Mouse (Mus musculus): Measurements from ENCODE around the gene Gm26620. TPM values are rescaled to one million over a fixed set of nuclear protein-coding genes. Genes with fewer than 3 reads are reported as not detected.

Gene Gm26620
- polyA plus RNA-seq, 1 experiment from 2014 or later: 0.49 TPM

DNA sequence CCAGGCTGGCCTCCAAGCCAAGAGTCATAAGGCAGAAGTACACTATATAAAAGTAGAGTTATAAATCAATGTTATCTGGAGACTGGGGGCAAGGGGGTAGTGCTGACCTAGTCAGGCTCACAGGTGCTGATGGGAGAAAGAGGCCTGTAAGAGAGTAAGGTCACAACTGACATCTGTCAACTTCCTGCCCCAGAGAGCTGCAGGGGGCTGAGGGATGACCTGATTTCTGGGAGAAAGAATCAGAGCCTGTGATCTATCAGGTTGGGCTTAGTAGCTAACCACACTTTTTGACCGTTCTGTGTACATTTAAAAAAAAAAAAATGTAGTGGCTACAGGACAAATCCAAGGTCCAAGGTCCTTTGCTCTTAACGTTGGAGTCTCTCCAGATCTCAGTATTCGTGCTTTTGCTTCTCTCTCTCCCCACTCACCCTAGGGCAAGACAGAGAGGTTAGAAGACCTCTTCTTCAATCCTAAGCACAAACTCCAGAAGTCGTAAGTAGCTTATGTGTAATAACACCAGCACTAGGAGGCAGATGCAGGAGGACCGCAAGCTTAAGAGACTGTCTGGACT lies 1.9 kb upstream of the Gm26620 start:
- WGBS: 84% methylated on average over 5 of the region's 5 CpGs

DNA sequence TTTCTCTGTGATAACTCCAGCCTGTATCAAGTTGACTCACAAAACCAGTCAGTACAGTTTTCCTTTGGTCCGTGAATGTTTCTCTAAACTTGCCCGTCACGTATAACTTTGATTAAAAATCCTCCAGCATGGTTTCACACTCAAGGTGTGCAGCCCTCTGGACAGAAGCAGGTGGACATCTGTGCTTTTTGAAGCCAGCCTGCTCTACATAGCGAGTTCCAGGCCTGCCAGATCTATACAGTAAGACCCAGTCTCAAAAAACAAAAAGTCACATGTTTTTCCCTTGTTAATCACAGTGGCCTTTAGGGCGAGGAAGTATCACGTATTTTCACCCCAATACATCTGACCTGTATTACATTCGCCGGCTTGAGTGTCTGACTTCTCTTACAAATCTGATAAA lies 475 bp upstream of the Gm26620 start:
- Histone ChIP-seq H3K4me3 (peak overlapping the region; percentile 98), H3K4me1 (peaks cover 30% of the 10 kb centered on the region), H3K9me3 (replicated peaks) (no peaks in the 10 kb centered on the region), H3K27me3 (ENCODE audit: low read depth, poor library complexity, severe bottlenecking) (no peaks in the 10 kb centered on the region), H3K36me3 (peaks cover 28% of the 10 kb centered on the region), H3K27ac (peak overlapping the region; percentile 92; the same call in 1 of the 2 replicates)
- WGBS: 33% methylated on average over 8 of the region's 8 CpGs
- DNase-seq (ENCODE audit: low spot score): no peak

More for the DNA sequence above, 1.9 kb upstream of the Gm26620 start:
- peaks cover 30% of the 10 kb centered on the region for H3K4me1 ChIP-seq
- no peak overlapping the region for H3K4me3 ChIP-seq
- peaks cover 40% of the 10 kb centered on the region for H3K36me3 ChIP-seq
- DNase-seq (ENCODE audit: low spot score): no peak
- no peaks in the 10 kb centered on the region for H3K27me3 ChIP-seq (ENCODE audit: low read depth, poor library complexity, severe bottlenecking)
- no peak overlapping the region for H3K27ac ChIP-seq
- no peaks in the 10 kb centered on the region for H3K9me3 ChIP-seq (replicated peaks)

DNA sequence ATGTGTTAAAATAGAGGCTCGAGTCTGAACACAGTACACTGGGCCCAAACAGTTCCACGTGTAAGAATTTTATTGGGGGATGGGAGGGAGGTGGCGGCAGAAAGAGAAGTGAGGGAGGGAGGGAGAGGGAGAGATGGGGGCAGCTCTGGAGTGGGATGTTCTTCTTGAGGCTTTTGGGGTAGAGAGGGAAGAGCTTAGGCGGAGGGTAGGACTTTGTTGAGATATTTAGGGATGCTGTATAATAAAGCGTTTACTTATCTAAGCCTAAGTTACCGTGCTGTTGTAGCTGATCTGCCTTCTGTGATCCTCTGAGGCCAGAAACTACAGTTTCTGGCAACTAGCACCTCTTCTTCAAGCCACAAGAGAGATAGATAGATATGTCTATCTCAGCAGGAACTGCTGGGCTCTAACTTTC lies 1.2 kb downstream of the Gm26620 start:
- DNase-seq (ENCODE audit: low spot score): no peak
- Histone ChIP-seq H3K4me1 (peaks cover 30% of the 10 kb centered on the region), H3K27me3 (ENCODE audit: low read depth, poor library complexity, severe bottlenecking) (no peaks in the 10 kb centered on the region), H3K36me3 (peaks cover 11% of the 10 kb centered on the region), H3K27ac (no peak overlapping the region), H3K4me3 (peak overlapping the region; percentile 98; the same call in 1 of the 2 replicates), H3K9me3 (replicated peaks) (no peaks in the 10 kb centered on the region)
- 32% methylated on average over 6 of the region's 6 CpGs for WGBS

DNA sequence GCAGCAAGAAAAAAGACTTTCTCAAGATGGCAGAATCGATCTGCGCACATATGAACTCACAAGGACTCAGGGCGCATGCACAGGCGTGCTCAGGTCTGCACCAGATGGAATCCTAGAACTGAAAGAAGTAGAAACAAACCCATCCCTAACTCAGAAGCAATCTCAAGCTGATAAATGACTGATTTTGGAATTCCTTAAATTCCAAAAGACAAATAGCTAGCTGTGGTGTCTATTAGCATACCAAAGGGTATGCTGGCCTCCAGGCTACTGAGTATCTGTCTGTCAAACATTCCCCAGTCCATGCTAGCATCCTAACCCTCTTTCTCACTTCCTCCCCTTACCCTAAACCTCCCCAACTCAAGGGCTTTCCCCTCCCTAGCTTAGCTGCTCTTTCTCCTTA lies 4.4 kb downstream of the Gm26620 start:
- Histone ChIP-seq H3K27me3 (ENCODE audit: low read depth, poor library complexity, severe bottlenecking) (no peaks in the 10 kb centered on the region), H3K9me3 (replicated peaks) (no peaks in the 10 kb centered on the region), H3K4me3 (no peak overlapping the region), H3K36me3 (no peaks in the 10 kb centered on the region), H3K27ac (no peak overlapping the region), H3K4me1 (peaks cover 25% of the 10 kb centered on the region)
- WGBS: 73% methylated on average over 4 of the region's 4 CpGs
- no peak for DNase-seq (ENCODE audit: low spot score)

- WGBS: 72% methylated on average over 2 of the region's 2 CpGs
- no peaks in the 10 kb centered on the region for H3K9me3 ChIP-seq (replicated peaks)
- H3K27me3 ChIP-seq (ENCODE audit: low read depth, poor library complexity, severe bottlenecking): no peaks in the 10 kb centered on the region
- H3K4me1 ChIP-seq: peaks cover 9% of the 10 kb centered on the region
- DNase-seq (ENCODE audit: low spot score): no peak
- no peaks in the 10 kb centered on the region for H3K36me3 ChIP-seq
- no peak overlapping the region for H3K27ac ChIP-seq
- no peak overlapping the region for H3K4me3 ChIP-seq
These were observed 6.8 kb downstream of the Gm26620 start for GRCm38 (mm10) chr1:170891646-170892045.

- no peak for DNase-seq (ENCODE audit: low spot score)
- Histone ChIP-seq H3K27ac (no peak overlapping the region), H3K27me3 (ENCODE audit: low read depth, poor library complexity, severe bottlenecking) (no peaks in the 10 kb centered on the region), H3K9me3 (replicated peaks) (no peaks in the 10 kb centered on the region), H3K36me3 (no peaks in the 10 kb centered on the region), H3K4me1 (peaks cover 4% of the 10 kb centered on the region), H3K4me3 (no peak overlapping the region)
- 68% methylated on average over 1 of the region's 1 CpGs for WGBS
These were observed 7.4 kb downstream of the Gm26620 start for GRCm38 (mm10) chr1:170892279-170892678.

DNA sequence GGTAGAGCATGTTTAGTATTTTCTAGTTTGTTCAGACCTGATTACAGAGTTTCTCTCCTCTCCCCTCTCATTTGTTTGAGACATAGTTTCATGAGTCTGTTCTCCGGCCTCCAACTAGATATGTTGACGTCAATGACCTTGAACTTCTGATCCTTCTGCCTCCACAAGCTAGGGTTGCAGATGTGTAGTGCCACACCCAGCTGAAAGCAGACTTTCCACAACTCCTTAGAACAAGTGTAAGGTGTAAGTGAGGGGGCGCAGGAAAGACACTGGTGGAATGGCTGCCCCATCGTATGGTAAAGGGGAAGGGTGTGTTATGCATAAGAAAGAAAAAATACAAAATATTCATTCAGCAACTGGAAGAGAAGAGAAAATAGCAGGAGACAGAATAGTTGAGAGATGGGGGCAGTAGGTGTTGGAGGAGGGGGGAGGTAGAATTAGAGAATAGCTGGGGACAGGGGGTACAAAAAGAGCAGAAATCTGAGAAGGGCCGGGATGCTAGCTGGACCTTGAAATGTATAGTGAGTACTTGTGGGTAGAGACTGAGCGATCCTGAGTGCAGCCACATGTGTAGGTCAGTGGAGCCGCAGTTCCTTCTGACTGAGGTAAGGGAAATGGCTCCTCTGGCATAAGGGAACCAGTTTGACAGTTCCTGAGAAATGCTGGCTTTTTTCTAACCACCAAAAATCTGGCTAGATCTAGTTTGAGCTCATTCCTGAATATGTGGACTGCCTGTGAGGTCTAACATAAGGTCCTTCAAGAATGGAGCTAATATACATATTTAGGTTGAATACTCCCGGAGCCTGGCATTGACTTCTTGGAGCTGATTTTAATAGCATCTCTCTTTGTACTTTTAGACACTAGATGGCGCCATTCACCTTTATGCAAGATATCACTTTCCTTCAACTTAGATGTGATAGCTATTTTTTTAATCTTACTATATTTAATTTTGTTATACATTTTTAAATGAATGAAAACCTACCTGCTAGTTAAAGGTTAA lies 10.0 kb downstream of the Gm26620 start:
- no peaks in the 10 kb centered on the region for H3K27me3 ChIP-seq (ENCODE audit: low read depth, poor library complexity, severe bottlenecking)
- no peaks in the 10 kb centered on the region for H3K36me3 ChIP-seq
- no peak for DNase-seq (ENCODE audit: low spot score)
- no peaks in the 10 kb centered on the region for H3K4me1 ChIP-seq
- WGBS: 69% methylated on average over 9 of the region's 9 CpGs
- H3K4me3 ChIP-seq: no peak overlapping the region
- no peak overlapping the region for H3K27ac ChIP-seq
- H3K9me3 ChIP-seq (replicated peaks): no peaks in the 10 kb centered on the region

- H3K27me3 ChIP-seq (ENCODE audit: low read depth, poor library complexity, severe bottlenecking): peaks cover under 1% of the 10 kb centered on the region; the same call in 1 of the 2 replicates
- 87% methylated on average over 5 of the region's 5 CpGs for WGBS
- no peaks in the 10 kb centered on the region for H3K4me1 ChIP-seq
- no peak overlapping the region for H3K4me3 ChIP-seq
- H3K9me3 ChIP-seq (replicated peaks): no peaks in the 10 kb centered on the region
- no peak for DNase-seq (ENCODE audit: low spot score)
- H3K27ac ChIP-seq: no peak overlapping the region
- H3K36me3 ChIP-seq: no peaks in the 10 kb centered on the region
These were observed 11.9 kb downstream of the Gm26620 start for GRCm38 (mm10) chr1:170896651-170897281.

DNA sequence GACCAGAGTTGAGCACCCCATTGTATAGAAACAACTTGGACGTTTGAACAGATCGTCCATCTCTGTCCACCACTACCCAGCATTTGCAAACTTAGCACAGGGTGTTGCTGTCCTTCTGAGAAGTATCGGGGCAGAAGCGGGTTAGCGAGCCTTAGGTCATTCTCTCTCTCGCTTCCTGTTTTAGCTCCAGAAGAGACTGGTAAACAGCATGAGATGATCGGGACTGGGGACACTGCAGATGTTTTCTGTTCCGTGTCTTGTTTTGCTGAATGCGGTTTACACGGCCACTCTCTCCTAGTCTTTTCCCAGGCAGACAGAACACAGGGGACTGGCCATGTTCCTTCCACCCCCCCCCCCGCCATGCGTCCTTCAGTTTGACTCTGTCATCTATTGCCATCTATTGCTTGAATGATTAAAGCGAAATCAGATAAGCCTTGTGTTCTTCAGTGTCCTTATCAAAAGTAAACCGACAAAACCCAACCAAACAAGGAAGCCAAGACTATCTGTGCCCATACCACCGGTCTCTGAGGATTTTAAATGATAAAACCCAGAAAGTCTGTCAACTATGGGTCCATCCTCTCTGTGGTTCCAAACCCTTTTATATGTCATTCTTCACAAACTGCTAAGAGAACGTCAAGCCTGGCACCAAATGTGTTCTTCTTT lies 13.7 kb downstream of the Gm26620 start:
- H3K36me3 ChIP-seq: no peaks in the 10 kb centered on the region
- no peak overlapping the region for H3K27ac ChIP-seq
- peaks cover 13% of the 10 kb centered on the region for H3K27me3 ChIP-seq (ENCODE audit: low read depth, poor library complexity, severe bottlenecking)
- no peaks in the 10 kb centered on the region for H3K9me3 ChIP-seq (replicated peaks)
- WGBS: 78% methylated on average over 16 of the region's 16 CpGs
- no peak for DNase-seq (ENCODE audit: low spot score)
- 0 out of 2 replicates have a peak, but pooled peaks cover 3% of the 10 kb centered on the region for H3K4me1 ChIP-seq
- H3K4me3 ChIP-seq: no peak overlapping the region

GRCm38 (mm10) chr1:170900799-170901467 lies 16.1 kb downstream of the Gm26620 start:
- Histone ChIP-seq H3K36me3 (no peaks in the 10 kb centered on the region), H3K27ac (no peak overlapping the region), H3K27me3 (ENCODE audit: low read depth, poor library complexity, severe bottlenecking) (peaks cover 27% of the 10 kb centered on the region), H3K9me3 (replicated peaks) (no peaks in the 10 kb centered on the region), H3K4me1 (0 out of 2 replicates have a peak, but pooled peaks cover 3% of the 10 kb centered on the region), H3K4me3 (no peak overlapping the region)
- 39% methylated on average over 10 of the region's 10 CpGs for WGBS
- DNase-seq (ENCODE audit: low spot score): peak; percentile 32

GRCm38 (mm10) chr1:170901536-170902238 lies 16.8 kb downstream of the Gm26620 start:
- peaks cover 34% of the 10 kb centered on the region for H3K27me3 ChIP-seq (ENCODE audit: low read depth, poor library complexity, severe bottlenecking)
- H3K4me1 ChIP-seq: 0 out of 2 replicates have a peak, but pooled peaks cover 3% of the 10 kb centered on the region
- no peak overlapping the region for H3K27ac ChIP-seq
- 32% methylated on average over 10 of the region's 10 CpGs for WGBS
- H3K9me3 ChIP-seq (replicated peaks): no peaks in the 10 kb centered on the region
- no peaks in the 10 kb centered on the region for H3K36me3 ChIP-seq
- peak; percentile 92 for DNase-seq (ENCODE audit: low spot score)
- H3K4me3 ChIP-seq: 0 out of 2 replicates have a peak overlapping the region, but pooled peaks have one; percentile 17
